ENCODE assay signal across 17 mouse cellular contexts in genomic region chr11:16804016-16804415, GRCm38 (mm10). TPM values are rescaled to one million over a fixed set of nuclear protein-coding genes. Genes with fewer than 3 reads are reported as not detected.
DNase-seq lines count a peak whose midpoint lies in the region; ATAC-seq and TF ChIP-seq lines count a peak whose summit lies in the region.
"Had no signal": no experiment of that assay in that cellular context is flagged by ENCODE, and none has a peak within 500 bp of the region (broad histone marks: within the 10 kb centered on the region; RNA-seq: fewer than 3 reads in every experiment).

No protein-coding gene starts in this region.

- no peak overlapping the region for H3K4me3 ChIP-seq in liver, adult 2 months (ENCODE audit: insufficient read depth, low read depth, low read length)
- no peak overlapping the region for H3K4me3 ChIP-seq in liver, embryonic 11.5 days (ENCODE audit: low read depth, low read length)
- no peak overlapping the region for H3K4me3 ChIP-seq in hindbrain, postnatal 0 days (ENCODE audit: low read length)
- H3K4me3 ChIP-seq: forebrain, embryonic 15.5 days; heart, embryonic 13.5 days; hindbrain, embryonic 15.5 days; midbrain, embryonic 13.5 days; myocyte had no signal

- no peak overlapping the region for H3K9ac ChIP-seq in liver, adult 2 months (ENCODE audit: low read depth, low read length)
- no peak overlapping the region for H3K9ac ChIP-seq in liver, embryonic 11.5 days (ENCODE audit: low read depth, low read length)
- no peak overlapping the region for H3K9ac ChIP-seq in hindbrain, postnatal 0 days (replicated peaks; ENCODE audit: low read length)
- H3K9ac ChIP-seq: forebrain, embryonic 15.5 days; heart, embryonic 13.5 days; hindbrain, embryonic 15.5 days; midbrain, embryonic 13.5 days had no signal

- DNase-seq in liver, adult 2 months (ENCODE audit: extremely low read depth, low read depth, low spot score): peak; percentile 98
- no peak for DNase-seq in liver, embryonic 11.5 days (ENCODE audit: low spot score)
- peak; percentile 76 for DNase-seq in kidney, adult 18-20 months
- DNase-seq in kidney, postnatal 14 days: peak; percentile 73
- no peak for DNase-seq in hindbrain, postnatal 0 days (ENCODE audit: low spot score)
- no peak for DNase-seq in adrenal gland, postnatal 4 days (ENCODE audit: low spot score in 2 of 2)
- DNase-seq: adrenal gland, postnatal 14 days; cerebellum, adult 8-10 months; heart, postnatal 36 days; thymus, adult 2 months had no signal

- H3K4me1 ChIP-seq in liver, adult 2 months (ENCODE audit: control insufficient read depth, insufficient read depth, low read length): peaks cover 58% of the 10 kb centered on the region
- H3K4me1 ChIP-seq in liver, embryonic 11.5 days (replicated peaks; ENCODE audit: control insufficient read depth, insufficient read depth, low read length): no peaks in the 10 kb centered on the region
- 0 out of 2 replicates have a peak, but pooled peaks cover 4% of the 10 kb centered on the region for H3K4me1 ChIP-seq in hindbrain, postnatal 0 days (ENCODE audit: insufficient read depth, low read length)
- H3K4me1 ChIP-seq: forebrain, embryonic 15.5 days; hindbrain, embryonic 15.5 days; midbrain, embryonic 13.5 days had no signal

- H3K4me2 ChIP-seq in liver, embryonic 11.5 days: no peak overlapping the region
- no peak overlapping the region for H3K4me2 ChIP-seq in hindbrain, postnatal 0 days (ENCODE audit: low read depth, low read length)
- H3K4me2 ChIP-seq: forebrain, embryonic 15.5 days; heart, embryonic 13.5 days; hindbrain, embryonic 15.5 days; midbrain, embryonic 13.5 days had no signal

- peak overlapping the region; percentile 13; the same call in 1 of the 2 replicates for H3K27ac ChIP-seq in liver, adult 2 months (replicated peaks; ENCODE audit: insufficient read depth, low read depth, low read length)
- no peak overlapping the region for H3K27ac ChIP-seq in liver, embryonic 11.5 days (ENCODE audit: low read depth, low read length)
- no peak overlapping the region for H3K27ac ChIP-seq in hindbrain, postnatal 0 days
- H3K27ac ChIP-seq: forebrain, embryonic 15.5 days; heart, embryonic 13.5 days; hindbrain, embryonic 15.5 days; midbrain, embryonic 13.5 days had no signal

- peaks cover 42% of the 10 kb centered on the region for H3K79me2 ChIP-seq in liver, adult 2 months (ENCODE audit: control insufficient read depth, insufficient read depth, low read length)

- H3K9me3 ChIP-seq in liver, embryonic 11.5 days (ENCODE audit: control insufficient read depth, low read length): no peaks in the 10 kb centered on the region
- no peaks in the 10 kb centered on the region for H3K9me3 ChIP-seq in hindbrain, postnatal 0 days (ENCODE audit: low read length)
- H3K9me3 ChIP-seq: forebrain, embryonic 15.5 days; heart, embryonic 13.5 days; hindbrain, embryonic 15.5 days; midbrain, embryonic 13.5 days had no signal

- H3K27me3 ChIP-seq in liver, adult 2 months (ENCODE audit: control insufficient read depth, insufficient read depth, low read length): no peaks in the 10 kb centered on the region
- peaks cover 3% of the 10 kb centered on the region; the same call in 1 of the 2 replicates for H3K27me3 ChIP-seq in liver, embryonic 11.5 days (replicated peaks; ENCODE audit: control insufficient read depth, insufficient read depth, low read length)
- no peaks in the 10 kb centered on the region for H3K27me3 ChIP-seq in hindbrain, postnatal 0 days (ENCODE audit: insufficient read depth, low read length)
- H3K27me3 ChIP-seq: forebrain, embryonic 15.5 days; hindbrain, embryonic 15.5 days; midbrain, embryonic 13.5 days had no signal

- TF ChIP-seq POLR2A in liver, adult 2 months (IDR thresholded peaks at IDR 0.05; ENCODE audit: extremely low read depth, insufficient read depth, low read length): no peak

- 36% methylated on average over 2 of the region's 2 CpGs for WGBS in liver, adult 2 months
- 90% methylated on average over 2 of the region's 2 CpGs for WGBS in liver, embryonic 11.5 days
- 94% methylated on average over 2 of the region's 2 CpGs for WGBS in hindbrain, postnatal 0 days

- ATAC-seq in liver, embryonic 11.5 days (replicated peaks; ENCODE audit: low FRiP score): no peak
- ATAC-seq in hindbrain, postnatal 0 days: no peak
- ATAC-seq in inflammation-experienced regulatory T-cells, adult 6 months: no peak
- ATAC-seq: forebrain, embryonic 15.5 days; midbrain, embryonic 13.5 days had no signal

- peaks cover 73% of the 10 kb centered on the region for H3K36me3 ChIP-seq in liver, adult 2 months (ENCODE audit: control insufficient read depth, insufficient read depth, low read length)
- no peaks in the 10 kb centered on the region for H3K36me3 ChIP-seq in liver, embryonic 11.5 days (ENCODE audit: control insufficient read depth, insufficient read depth, low read length)
- H3K36me3 ChIP-seq in hindbrain, postnatal 0 days (ENCODE audit: insufficient read depth, low read length): no peaks in the 10 kb centered on the region
- H3K36me3 ChIP-seq: forebrain, embryonic 15.5 days; heart, embryonic 13.5 days; hindbrain, embryonic 15.5 days; midbrain, embryonic 13.5 days had no signal

- no peak for TF ChIP-seq CTCF in liver, adult 2 months (IDR thresholded peaks at IDR 0.05; ENCODE audit: low read depth, low read length)
- no peak for TF ChIP-seq CTCF in hindbrain, postnatal 0 days (IDR thresholded peaks at IDR 0.05; ENCODE audit: low read depth)

RNA-seq across cellular contexts. Expression of gene Egfr, which starts 52.0 kb away (rescaled TPM):
- total RNA-seq in liver, adult 2 months (2014; rRNA removed): 193 and 198 TPM in 2 replicates
- 117 and 215 TPM in 2 replicates for polyA plus RNA-seq in liver, adult 2 months (2012; rRNA removed)
- 2.4 and 3.7 TPM in 2 replicates for polyA plus RNA-seq in liver, embryonic 11.5 days (2014; fragmentation: Nextera tagmentation; extraction: Ambion mirVana)
- total RNA-seq in hindbrain, postnatal 0 days (2014; rRNA removed): 23.8 and 29.3 TPM in 2 replicates
- polyA plus RNA-seq in hindbrain, postnatal 0 days (2015; fragmentation: Nextera tagmentation; extraction: Ambion mirVana): 12.4 and 12.7 TPM in 2 replicates
- polyA plus RNA-seq in inflammation-experienced regulatory T-cells, adult 6 months (2017; shearing (Covaris generic)): not detected
- total RNA-seq in adrenal gland, postnatal 4 days (2021): 10 to 100 TPM; 18.7 to 21.9 TPM
- total RNA-seq: common myeloid progenitor, adult 5-6 weeks had no signal

Comparison
In these comparisons a context has a peak if more than half of its experiments do, and no peak if none do; other contexts are left out.
1. DNase-seq: peak in liver, adult 2 months (single experiment), kidney, adult 18-20 months (single experiment) and kidney, postnatal 14 days (single experiment); none in liver, embryonic 11.5 days (single experiment), hindbrain, postnatal 0 days (single experiment) and adrenal gland, postnatal 4 days (0 of 2).